Mouse (Mus musculus) inflammation-experienced regulatory T-cells, adult 6 months (primary cell): ENCODE measurements at regions not wholly inside any gene's neighbourhood (a gene's known extent, or its start where the extent isn't known, plus 50 kb on each side); places are given as distances from the start of the nearest gene placed in this dataset.

Source experiments
- ATAC-seq: one replicate; pipeline ENCODE4 v1.8.0; 2017

GRCm38 (mm10) chr3:142933684-142934259, 52.0 kb upstream of the Pkn2 start:
- ATAC-seq, result no peak
